Mouse (Mus musculus) heart, adult 2 months (tissue): ENCODE results near the gene Mrpl42. TPM values are rescaled to one million over a fixed set of nuclear protein-coding genes. Genes with fewer than 3 reads are reported as not detected.

Experiments
- DNase-seq, 2 experiments: peaks; one replicate each; pipeline ENCODE4 v3.0.0; 2021
- H3K27ac ChIP-seq: fragments of 200-600 bp; 2 replicates; pipeline ENCODE4 v1.8.1; 2022
- H3K27me3 ChIP-seq: fragments of 200-500 bp; 2 replicates; pipeline ENCODE4 v1.6.1; 2012; ENCODE audit warnings: mild to moderate bottlenecking, low read length, inconsistent platforms, mixed read lengths; ENCODE audit not compliant: control insufficient read depth, insufficient read depth
- H3K36me3 ChIP-seq: fragments of 200-500 bp; 2 replicates; pipeline ENCODE4 v1.6.1; 2012; ENCODE audit warnings: low read length, inconsistent platforms; ENCODE audit not compliant: control insufficient read depth, insufficient read depth
- H3K4me1 ChIP-seq: fragments of 200-500 bp; 2 replicates; pipeline ENCODE4 v1.6.1; 2011; ENCODE audit warnings: low read length; ENCODE audit not compliant: control insufficient read depth, insufficient read depth
- H3K4me3 ChIP-seq: fragments of 200-600 bp; 2 replicates; pipeline ENCODE4 v1.8.1; 2022
- H3K79me2 ChIP-seq: fragments of 200-500 bp; replicated peaks from 2 replicates; pipeline ENCODE4 v1.6.1; 2012; ENCODE audit warnings: mild to moderate bottlenecking, inconsistent platforms, low read length, moderate library complexity, mixed read lengths; ENCODE audit not compliant: control insufficient read depth, insufficient read depth
- H3K9ac ChIP-seq: fragments of 200-500 bp; 2 replicates; pipeline ENCODE4 v1.6.1; 2012; ENCODE audit warnings: low read depth, mild to moderate bottlenecking, control low read depth, inconsistent platforms, low read length, mixed read lengths
- CTCF ChIP-seq: fragments of 200-600 bp; IDR thresholded peaks from 2 replicates; pipeline ENCODE4 v1.8.1; 2022; ENCODE audit warnings: antibody characterized with exemption, mild to moderate bottlenecking, moderate library complexity
- EP300 ChIP-seq: fragments of 200-500 bp; IDR thresholded peaks from 2 replicates; pipeline ENCODE4 v1.6.1; 2011; ENCODE audit warnings: low read depth, low read length, control low read depth; ENCODE audit not compliant: insufficient read depth
- POLR2A ChIP-seq: fragments of 200-500 bp; IDR thresholded peaks from 2 replicates; pipeline ENCODE4 v1.6.1; 2011; ENCODE audit warnings: mild to moderate bottlenecking, low read depth, low read length, control low read depth; ENCODE audit not compliant: insufficient read depth
- WGBS: fragments of 180-500 bp; shearing (Covaris S2); methylation state at CpG from one replicate; pipeline ENCODE4 v1.1.7; 2018; 5-methylcytosine and 5-hydroxymethylcytosine counted together
- intact Hi-C: fragments of 180-260 bp; cut with DNase I; formaldehyde crosslinking; loops from one replicate; pipeline ENCODE4 v1.15.1; 2025
- polyA plus RNA-seq: library from polyadenylated mRNA; depleted of rRNA; stranded (reverse); fragments of >200 nt; gene quantifications from 2 replicates; pipeline ENCODE4 v1.2.3, GENCODE M21; 2012
- total RNA-seq, 2 experiments: library from RNA; stranded (reverse); gene quantifications; 2 replicates each; pipeline ENCODE4 v1.2.3; 2021

The Mrpl42 gene
- total and polyA plus RNA-seq, 3 experiments, result 426 to 684 (median 448) TPM

DNA sequence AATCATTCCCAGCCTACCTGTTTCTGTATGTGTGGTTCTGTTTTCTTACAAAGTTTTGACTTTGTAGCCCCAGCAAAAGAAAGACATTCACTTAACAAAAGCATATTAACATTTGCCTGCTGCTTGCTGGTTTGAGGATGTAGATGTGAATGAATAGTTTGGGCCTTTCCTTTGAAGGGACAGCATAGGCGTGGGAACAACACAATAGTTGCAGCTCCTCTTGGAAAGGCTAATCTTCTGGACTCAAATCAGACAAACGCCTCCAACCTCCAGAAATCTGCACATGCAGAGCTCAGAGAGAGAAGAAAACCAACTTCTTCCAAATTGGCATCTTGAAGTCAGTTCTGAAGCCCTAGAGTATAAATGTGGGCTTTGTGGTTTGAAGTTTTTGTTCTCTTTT lies 42.9 kb upstream of the Mrpl42 start:
- peaks cover 30% of the 10 kb centered on the region for H3K36me3 ChIP-seq
- TF ChIP-seq CTCF, result no peak
- TF ChIP-seq POLR2A, result no peak
- no peak for TF ChIP-seq EP300
- intact Hi-C loops, result loop anchor here (5.0 kb wide), 1 partner anchor 42 kb away; the partner anchor contains the start of gene Mrpl42
- H3K9ac ChIP-seq, result no peak overlapping the region
- DNase-seq, result peak in 1 of 2 experiments; percentile 5
- no peaks in the 10 kb centered on the region; the same call in 1 of the 2 replicates for H3K4me1 ChIP-seq
- no peaks in the 10 kb centered on the region for H3K79me2 ChIP-seq
- WGBS, result 50% methylated on average over 2 of the region's 2 CpGs
- no peaks in the 10 kb centered on the region for H3K27me3 ChIP-seq
- no peak overlapping the region for H3K27ac ChIP-seq
- no peak overlapping the region for H3K4me3 ChIP-seq

- Histone ChIP-seq H3K4me3 (no peak overlapping the region), H3K9ac (no peak overlapping the region), H3K36me3 (peaks cover 32% of the 10 kb centered on the region), H3K27me3 (no peaks in the 10 kb centered on the region), H3K27ac (no peak overlapping the region), H3K79me2 (peaks cover 2% of the 10 kb centered on the region), H3K4me1 (no peaks in the 10 kb centered on the region; the same call in 1 of the 2 replicates)
- TF ChIP-seq EP300 (no peak), POLR2A (no peak), CTCF (no peak)
- DNase-seq, result no peak
- intact Hi-C loops, result no loop called here
These were observed 42.3 kb upstream of the Mrpl42 start for GRCm38 (mm10) chr10:95544004-95544403.

DNA sequence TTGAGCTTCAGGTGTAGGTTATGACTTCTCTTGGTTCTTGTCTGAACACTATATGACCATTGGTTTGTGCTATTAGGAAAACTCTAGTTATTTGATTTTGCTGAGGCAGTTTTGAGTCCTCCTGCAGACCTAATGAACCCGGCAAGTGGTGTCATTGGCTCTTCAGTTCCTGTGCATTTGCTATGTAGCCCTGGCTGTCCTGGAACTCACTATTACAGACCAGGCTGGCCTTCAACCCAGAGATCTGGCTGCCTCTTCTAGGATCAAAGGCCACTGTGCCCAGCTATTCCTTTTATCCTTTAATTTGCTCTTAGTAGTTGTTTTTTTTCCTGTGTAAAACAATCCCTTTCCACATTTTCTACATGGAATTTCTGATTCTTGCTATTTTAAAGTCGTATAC lies 41.6 kb upstream of the Mrpl42 start:
- TF ChIP-seq CTCF (no peak), POLR2A (no peak), EP300 (no peak)
- DNase-seq, result no peak
- no peak overlapping the region for H3K4me3 ChIP-seq
- peaks cover 2% of the 10 kb centered on the region for H3K79me2 ChIP-seq
- H3K36me3 ChIP-seq, result peaks cover 34% of the 10 kb centered on the region
- H3K27ac ChIP-seq, result no peak overlapping the region
- intact Hi-C loops, result no loop called here
- 78% methylated on average over 2 of the region's 2 CpGs for WGBS
- no peaks in the 10 kb centered on the region for H3K27me3 ChIP-seq
- no peak overlapping the region for H3K9ac ChIP-seq
- no peaks in the 10 kb centered on the region; the same call in 1 of the 2 replicates for H3K4me1 ChIP-seq

- Histone ChIP-seq H3K79me2 (peaks cover 2% of the 10 kb centered on the region), H3K27me3 (no peaks in the 10 kb centered on the region), H3K4me3 (no peak overlapping the region), H3K36me3 (peaks cover 29% of the 10 kb centered on the region), H3K9ac (no peak overlapping the region), H3K27ac (no peak overlapping the region; the same call in 1 of the 2 replicates), H3K4me1 (no peaks in the 10 kb centered on the region; the same call in 1 of the 2 replicates)
- WGBS, result 81% methylated on average over 4 of the region's 4 CpGs
- DNase-seq, result no peak
- TF ChIP-seq CTCF (no peak), POLR2A (no peak), EP300 (no peak)
- intact Hi-C loops, result no loop called here
These were observed 41.2 kb upstream of the Mrpl42 start for GRCm38 (mm10) chr10:95542916-95543315.

- intact Hi-C loops, result no loop called here
- no peaks in the 10 kb centered on the region; the same call in none of the 2 replicates for H3K4me1 ChIP-seq
- 77% methylated on average over 3 of the region's 3 CpGs for WGBS
- TF ChIP-seq POLR2A (no peak), EP300 (no peak), CTCF (no peak)
- peak overlapping the region; percentile 79 for H3K27ac ChIP-seq
- H3K27me3 ChIP-seq, result no peaks in the 10 kb centered on the region
- H3K4me3 ChIP-seq, result no peak overlapping the region
- no peak overlapping the region for H3K9ac ChIP-seq
- peaks cover 24% of the 10 kb centered on the region for H3K36me3 ChIP-seq
- no peak for DNase-seq
- peaks cover 2% of the 10 kb centered on the region for H3K79me2 ChIP-seq
These were observed 38.1 kb upstream of the Mrpl42 start for GRCm38 (mm10) chr10:95539841-95540240.

GRCm38 (mm10) chr10:95539260-95539659 lies 37.5 kb upstream of the Mrpl42 start:
- Histone ChIP-seq H3K4me1 (no peaks in the 10 kb centered on the region; the same call in none of the 2 replicates), H3K9ac (no peak overlapping the region), H3K4me3 (no peak overlapping the region), H3K36me3 (peaks cover 20% of the 10 kb centered on the region), H3K27ac (peak overlapping the region; percentile 79), H3K27me3 (no peaks in the 10 kb centered on the region), H3K79me2 (peaks cover 4% of the 10 kb centered on the region)
- intact Hi-C loops, result no loop called here
- 63% methylated on average over 3 of the region's 3 CpGs for WGBS
- no peak for DNase-seq
- no peak for TF ChIP-seq EP300
- no peak for TF ChIP-seq POLR2A
- TF ChIP-seq CTCF, result no peak
